Mouse (Mus musculus) CH12.LX (cell line): ENCODE measurements around the gene Gsto1. TPM values are rescaled to one million over a fixed set of nuclear protein-coding genes. Genes with fewer than 3 reads are reported as not detected.

Source experiments
- DNase-seq: peaks from one replicate; pipeline ENCODE4 v3.0.0-alpha.2; 2013; ENCODE audit errors: extremely low read depth
- H3K27ac ChIP-seq: 2 replicates; pipeline ENCODE4 v1.5.1; 2012; ENCODE audit warnings: low read depth, mild to moderate bottlenecking, control low read depth, moderate library complexity; ENCODE audit not compliant: insufficient read depth
- H3K27me3 ChIP-seq: replicated peaks from 2 replicates; pipeline ENCODE3; 2012; ENCODE audit warnings: inconsistent platforms
- H3K36me3 ChIP-seq, 2 experiments: replicated peaks in 1 of 2; 2 replicates each; pipeline versions ENCODE3 to v1.6.1; 2012; ENCODE audit warnings: inconsistent platforms in 1 of 2, low read length in 1 of 2, mild to moderate bottlenecking in 1 of 2, mixed read lengths in 1 of 2, moderate library complexity in 1 of 2; ENCODE audit not compliant: control insufficient read depth in 1 of 2, insufficient read depth in 1 of 2
- H3K4me1 ChIP-seq, 2 experiments: 2 replicates each; pipeline ENCODE4 v1.6.1; 2012; ENCODE audit warnings: inconsistent platforms in 1 of 2, moderate library complexity in 1 of 2; ENCODE audit not compliant: insufficient read depth in 2 of 2, control insufficient read depth in 1 of 2
- H3K4me2 ChIP-seq: 2 replicates; pipeline ENCODE4 v1.6.1; 2012; ENCODE audit warnings: low read depth, mild to moderate bottlenecking, control low read depth; ENCODE audit not compliant: poor library complexity, insufficient read depth, severe bottlenecking
- H3K4me3 ChIP-seq, 3 experiments: fragments of 150-350 bp in 1 of 3; sonication (generic) in 1 of 3; replicated peaks in 1 of 3; 2 replicates each; pipeline versions ENCODE3 to v1.5.1; 2011 to 2012; ENCODE audit warnings: low read depth in 2 of 3, low read length in 2 of 3, mild to moderate bottlenecking in 2 of 3, moderate library complexity in 2 of 3, control low read depth in 1 of 3, improper control_type of control experiment in 1 of 3, inconsistent platforms in 1 of 3, mixed read lengths in 1 of 3; ENCODE audit not compliant: poor library complexity in 1 of 3
- H3K79me2 ChIP-seq: replicated peaks from 2 replicates; pipeline ENCODE4 v1.6.1; 2012; ENCODE audit warnings: mild to moderate bottlenecking, moderate library complexity; ENCODE audit not compliant: control insufficient read depth, poor library complexity, insufficient read depth, severe bottlenecking; ENCODE audit errors: extremely low read depth
- H3K9ac ChIP-seq: 2 replicates; pipeline ENCODE4 v1.6.1; 2012; ENCODE audit warnings: low read depth, mild to moderate bottlenecking, control low read depth, moderate library complexity; ENCODE audit not compliant: insufficient read depth
- H3K9me3 ChIP-seq: replicated peaks from 2 replicates; pipeline ENCODE3; 2012; ENCODE audit warnings: low read length, inconsistent platforms, mixed read lengths
- BHLHE40 ChIP-seq: IDR thresholded peaks from 2 replicates; pipeline ENCODE4 v1.6.1; 2011; ENCODE audit warnings: mild to moderate bottlenecking, low read depth, low read length, improper control_type of control experiment
- EP300 ChIP-seq: IDR thresholded peaks from 2 replicates; pipeline ENCODE4 v1.6.1; 2011; ENCODE audit warnings: low read length, improper control_type of control experiment
- JUN ChIP-seq: IDR thresholded peaks from 2 replicates; pipeline ENCODE4 v1.6.1; 2011; ENCODE audit warnings: low read depth, mild to moderate bottlenecking, low read length, improper control_type of control experiment, moderate library complexity; ENCODE audit not compliant: insufficient read depth
- JUND ChIP-seq: conservative IDR thresholded peaks from 2 replicates; pipeline ENCODE4 v1.6.1; 2011; ENCODE audit warnings: low read depth, low read length, improper control_type of control experiment
- MAFK ChIP-seq: IDR thresholded peaks from 2 replicates; pipeline ENCODE4 v1.6.1; 2011; ENCODE audit warnings: low read length, improper control_type of control experiment; ENCODE audit not compliant: insufficient replicate concordance
- MAX ChIP-seq: IDR thresholded peaks from 2 replicates; pipeline ENCODE4 v1.6.1; 2011; ENCODE audit warnings: low read length, improper control_type of control experiment
- MAZ ChIP-seq: IDR thresholded peaks from 2 replicates; pipeline ENCODE4 v1.6.1; 2012; ENCODE audit warnings: low read depth, mild to moderate bottlenecking, inconsistent platforms, low read length, improper control_type of control experiment, moderate library complexity
- NRF1 ChIP-seq: IDR thresholded peaks from 2 replicates; pipeline ENCODE4 v1.6.1; 2014; ENCODE audit warnings: low read depth, mild to moderate bottlenecking, inconsistent platforms, low read length, improper control_type of control experiment, moderate library complexity
- PAX5 ChIP-seq: IDR thresholded peaks from 2 replicates; pipeline ENCODE4 v1.6.1; 2012; ENCODE audit warnings: low read length, inconsistent platforms, mixed read lengths
- RCOR1 ChIP-seq: conservative IDR thresholded peaks from 2 replicates; pipeline ENCODE4 v1.6.1; 2012; ENCODE audit warnings: low read depth, mild to moderate bottlenecking, inconsistent platforms, low read length, improper control_type of control experiment
- TCF12 ChIP-seq: IDR thresholded peaks from 2 replicates; pipeline ENCODE4 v1.6.1; 2014; ENCODE audit warnings: low read depth, mild to moderate bottlenecking, inconsistent platforms, low read length, improper control_type of control experiment
- USF1 ChIP-seq: IDR thresholded peaks from 2 replicates; pipeline ENCODE4 v1.6.1; 2014; ENCODE audit warnings: low read depth, mild to moderate bottlenecking, inconsistent platforms, low read length, improper control_type of control experiment
- USF2 ChIP-seq: conservative IDR thresholded peaks from 2 replicates; pipeline ENCODE4 v1.6.1; 2011; ENCODE audit warnings: low read depth, low read length, improper control_type of control experiment
- ZKSCAN1 ChIP-seq: IDR thresholded peaks from 2 replicates; pipeline ENCODE4 v1.6.1; 2012; ENCODE audit warnings: low read depth, inconsistent platforms, low read length, improper control_type of control experiment, borderline replicate concordance
- ZNF384 ChIP-seq: IDR thresholded peaks from 2 replicates; pipeline ENCODE4 v1.6.1; 2012; ENCODE audit warnings: low read depth, low read length, improper control_type of control experiment, inconsistent platforms
- dilution Hi-C: fragments of 300-500 bp; cut with MboI; formaldehyde crosslinking; loops from 2 replicates; pipeline ENCODE4 v1.14.3; 2020; ENCODE audit warnings: low sequenced_read_pairs; ENCODE audit not compliant: extremely low pct_unique_long_range_greater_than_20kb, extremely low pct_ligation_motif_present
- in situ Hi-C: fragments of 300-500 bp; cut with MboI; formaldehyde crosslinking; loops from 3 replicates; pipeline ENCODE4 v1.14.3; 2019; ENCODE audit warnings: low sequenced_read_pairs, low pct_ligation_motif_present, low pct_unique_long_range_greater_than_20kb, mixed read lengths
- polyA plus RNA-seq: library from polyadenylated mRNA; unstranded; fragments of >175 nt; gene quantifications from 2 replicates; pipeline ENCODE4 v1.2.1, GENCODE M21; 2012; ENCODE audit warnings: low read depth; ENCODE audit not compliant: insufficient read length
- total RNA-seq, 2 experiments: library from RNA; depleted of rRNA; stranded (reverse); fragments of 300-350 nt in 1 of 2; fragments of >200 nt in 1 of 2; gene quantifications; 2 replicates each; pipeline ENCODE4 v1.2.3; 2012 to 2014

Gsto1 gene
- total and polyA plus RNA-seq, 3 experiments = 86.5 to 113 (median 111) TPM

- in situ Hi-C loops = no loop called here
- no peak for TF ChIP-seq ZNF384
- no peak for TF ChIP-seq JUND
- no peak for TF ChIP-seq RCOR1
- TF ChIP-seq USF2 = no peak
- no peak for TF ChIP-seq NRF1
- TF ChIP-seq MAZ = no peak
- TF ChIP-seq MAX = no peak
- no peak for TF ChIP-seq USF1
- TF ChIP-seq ZKSCAN1 = no peak
- TF ChIP-seq JUN = no peak
- no peak for TF ChIP-seq BHLHE40
- no peak for TF ChIP-seq EP300
- no peak for TF ChIP-seq PAX5
- no peak for TF ChIP-seq TCF12
- no peaks in the 10 kb centered on the region for H3K79me2 ChIP-seq
- no peak overlapping the region for H3K27ac ChIP-seq
- dilution Hi-C loops = no loop called here
- H3K9me3 ChIP-seq = no peaks in the 10 kb centered on the region
- peaks cover 2% of the 10 kb centered on the region for H3K27me3 ChIP-seq
- H3K4me2 ChIP-seq = no peak overlapping the region
- peaks cover 3 to 5% of the 10 kb centered on the region in 2 experiments; a peak in 3 of 4 replicates for H3K4me1 ChIP-seq
- no peaks in the 10 kb centered on the region for H3K36me3 ChIP-seq
- DNase-seq = no peak
- no peak overlapping the region for H3K9ac ChIP-seq
- H3K4me3 ChIP-seq = no peak overlapping the region
Measured at GRCm38 (mm10) chr19:47832316-47832715, 22.5 kb upstream of the Gsto1 start.

GRCm38 (mm10) chr19:47834614-47835013, 20.2 kb upstream of the Gsto1 start:
- Histone ChIP-seq H3K27ac (no peak overlapping the region), H3K4me1 (peaks cover 4 to 6% of the 10 kb centered on the region in 2 experiments; a peak in 3 of 4 replicates), H3K9me3 (no peaks in the 10 kb centered on the region), H3K4me3 (no peak overlapping the region), H3K79me2 (no peaks in the 10 kb centered on the region), H3K36me3 (no peaks in the 10 kb centered on the region), H3K9ac (no peak overlapping the region), H3K4me2 (no peak overlapping the region), H3K27me3 (peaks cover 13% of the 10 kb centered on the region)
- no peak for DNase-seq
- TF ChIP-seq MAX (no peak), ZNF384 (no peak)
- dilution Hi-C loops (no loop called here), in situ Hi-C loops (no loop called here)

GRCm38 (mm10) chr19:47835776-47836175, 19.0 kb upstream of the Gsto1 start:
- Histone ChIP-seq H3K79me2 (no peaks in the 10 kb centered on the region), H3K36me3 (no peaks in the 10 kb centered on the region), H3K4me1 (peaks cover 4 to 6% of the 10 kb centered on the region in 2 experiments; a peak in 3 of 4 replicates), H3K4me2 (no peak overlapping the region), H3K9ac (no peak overlapping the region), H3K9me3 (no peaks in the 10 kb centered on the region), H3K4me3 (no peak overlapping the region), H3K27me3 (peaks cover 13% of the 10 kb centered on the region), H3K27ac (no peak overlapping the region)
- in situ Hi-C loops (no loop called here), dilution Hi-C loops (no loop called here)
- TF ChIP-seq JUND (no peak), MAFK (peak; percentile 37; the same call in 1 of the 2 replicates)
- DNase-seq = no peak
